13 mouse cellular contexts compared by ENCODE assay signal in the genomic region with DNA sequence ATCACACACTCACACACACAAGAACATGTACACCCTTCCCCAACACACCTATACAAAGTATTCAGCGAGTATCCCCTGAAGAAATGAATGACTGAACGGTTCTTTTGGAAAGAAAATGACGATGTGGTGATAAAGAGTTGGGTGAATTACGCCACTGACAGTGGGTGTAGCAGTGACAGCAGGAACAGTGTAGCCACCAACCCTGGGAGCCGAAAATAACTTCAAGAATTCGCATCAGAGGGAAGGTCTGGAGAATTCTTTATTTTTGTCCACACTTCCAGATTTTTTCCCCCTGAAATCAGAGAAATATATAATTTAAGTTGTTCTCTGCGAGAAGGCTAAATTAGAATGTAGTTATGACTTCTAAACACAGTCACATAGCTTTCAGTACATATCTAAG.
"Had no signal": no experiment of that assay in that cellular context is flagged by ENCODE, and none has a peak within 500 bp of the region (broad histone marks: within the 10 kb centered on the region; RNA-seq: fewer than 3 reads in every experiment).

No protein-coding gene starts in this region.

- H3K9me3 ChIP-seq: limb, embryonic 13.5 days; liver, embryonic 15.5 days; midbrain, embryonic 10.5 days; neural tube, embryonic 15.5 days had no signal

- H3K4me3 ChIP-seq: limb, embryonic 13.5 days; liver, embryonic 15.5 days; midbrain, embryonic 10.5 days; myocyte; neural tube, embryonic 15.5 days had no signal

- H3K4me2 ChIP-seq: limb, embryonic 13.5 days; liver, embryonic 15.5 days; neural tube, embryonic 15.5 days had no signal

- H3K36me3 ChIP-seq: limb, embryonic 13.5 days; liver, embryonic 15.5 days; midbrain, embryonic 10.5 days; neural tube, embryonic 15.5 days had no signal

- H3K27ac ChIP-seq: limb, embryonic 13.5 days; liver, embryonic 15.5 days; midbrain, embryonic 10.5 days; neural tube, embryonic 15.5 days had no signal

- DNase-seq: kidney, adult 8-10 months; kidney, postnatal 25 days; lung, adult 2 months; lung, postnatal 36 days; midbrain, embryonic 14.5 days; right cerebral cortex, postnatal 14 days had no signal

- H3K27me3 ChIP-seq: liver, embryonic 15.5 days; neural tube, embryonic 15.5 days had no signal

- H3K9ac ChIP-seq: limb, embryonic 13.5 days; liver, embryonic 15.5 days; neural tube, embryonic 15.5 days had no signal

- H3K4me1 ChIP-seq: liver, embryonic 15.5 days; midbrain, embryonic 10.5 days; neural tube, embryonic 15.5 days had no signal

- ATAC-seq: intestine, embryonic 16.5 days; lung, postnatal 0 days had no signal
